Mouse (Mus musculus) right cerebral cortex, adult 18-20 months (tissue): ENCODE measurements at regions not wholly inside any gene's neighbourhood (a gene's known extent, or its start where the extent isn't known, plus 50 kb on each side); places are given as distances from the start of the nearest gene placed in this dataset.

Experiments used
- DNase-seq: peaks from one replicate; pipeline ENCODE4 v3.0.0; 2022; ENCODE audit warnings: mixed read lengths

GRCm38 (mm10) chr4:31403976-31404375 lies 559.9 kb upstream of the Map3k7 start:
- DNase-seq: no peak

GRCm38 (mm10) chr4:31404840-31405714 lies 558.8 kb upstream of the Map3k7 start:
- no peak for DNase-seq

- no peak for DNase-seq
Observed at GRCm38 (mm10) chr4:31410157-31410556, 553.7 kb upstream of the Map3k7 start.

- DNase-seq: no peak
Observed at GRCm38 (mm10) chr4:31411770-31412525, 551.9 kb upstream of the Map3k7 start.

- no peak for DNase-seq
Observed at GRCm38 (mm10) chr4:31417161-31417560, 546.7 kb upstream of the Map3k7 start.

GRCm38 (mm10) chr4:31419240-31419639 lies 544.7 kb upstream of the Map3k7 start:
- peak; percentile 52 for DNase-seq

- no peak for DNase-seq
Observed at GRCm38 (mm10) chr4:31420167-31420566, 543.7 kb upstream of the Map3k7 start.

GRCm38 (mm10) chr4:31421386-31421785 lies 542.5 kb upstream of the Map3k7 start:
- DNase-seq: no peak

GRCm38 (mm10) chr4:31425135-31425534 lies 538.8 kb upstream of the Map3k7 start:
- DNase-seq: no peak

- DNase-seq: no peak
Observed at GRCm38 (mm10) chr4:31425716-31426115, 538.2 kb upstream of the Map3k7 start.

- DNase-seq: no peak
Observed at GRCm38 (mm10) chr4:31426169-31427030, 537.5 kb upstream of the Map3k7 start.

GRCm38 (mm10) chr4:31433943-31434342 lies 530.0 kb upstream of the Map3k7 start:
- DNase-seq: no peak

- DNase-seq: no peak
Observed at GRCm38 (mm10) chr4:31454898-31455297, 509.0 kb upstream of the Map3k7 start.

GRCm38 (mm10) chr4:31455466-31455865 lies 508.4 kb upstream of the Map3k7 start:
- no peak for DNase-seq

GRCm38 (mm10) chr4:31462456-31462855 lies 501.4 kb upstream of the Map3k7 start:
- DNase-seq: no peak

GRCm38 (mm10) chr4:31463130-31463698 lies 500.7 kb upstream of the Map3k7 start:
- no peak for DNase-seq

GRCm38 (mm10) chr4:31468306-31468705 lies 495.6 kb upstream of the Map3k7 start:
- DNase-seq: no peak

GRCm38 (mm10) chr4:31469803-31470202 lies 494.1 kb upstream of the Map3k7 start:
- no peak for DNase-seq

- DNase-seq: no peak
Observed at GRCm38 (mm10) chr4:31492535-31492934, 471.4 kb upstream of the Map3k7 start.

- DNase-seq: no peak
Observed at GRCm38 (mm10) chr4:31493087-31493511, 470.8 kb upstream of the Map3k7 start.

GRCm38 (mm10) chr4:31499888-31500287 lies 464.0 kb upstream of the Map3k7 start:
- no peak for DNase-seq

- DNase-seq: no peak
Observed at GRCm38 (mm10) chr4:31500432-31500831, 463.5 kb upstream of the Map3k7 start.
